Mouse (Mus musculus) forelimb bud, embryonic 11.5 days (tissue): ENCODE results near the gene Hspa1b.
"Not testable (repeated sequence)": the region's sequence is repeated elsewhere in the genome, so short reads cannot be mapped to it uniquely, and the experiment has no call there.

Source experiments
- DNase-seq: peaks from one replicate; pipeline ENCODE4 v3.0.0-alpha.2; 2012; ENCODE audit warnings: low read depth, low spot score

Hspa1b gene

GRCm38 (mm10) chr17:34954831-34955230, 4.2 kb downstream of the Hspa1b start:
- DNase-seq: no peak

GRCm38 (mm10) chr17:34953904-34954303, 5.1 kb downstream of the Hspa1b start:
- DNase-seq: no peak

GRCm38 (mm10) chr17:34953258-34953657, 5.8 kb downstream of the Hspa1b start:
- no peak for DNase-seq

- peak; percentile 85 for DNase-seq
Measured at GRCm38 (mm10) chr17:34952378-34953040, 6.5 kb downstream of the Hspa1b start.

GRCm38 (mm10) chr17:34951636-34952377, 7.2 kb downstream of the Hspa1b start:
- DNase-seq: no peak

GRCm38 (mm10) chr17:34950514-34951455, 8.3 kb downstream of the Hspa1b start:
- no peak for DNase-seq

- no peak for DNase-seq
Measured at GRCm38 (mm10) chr17:34949553-34949969, 9.5 kb downstream of the Hspa1b start.

- not testable (repeated sequence) for DNase-seq
Measured at GRCm38 (mm10) chr17:34948721-34949552, 10.1 kb downstream of the Hspa1b start.

- no peak for DNase-seq
Measured at GRCm38 (mm10) chr17:34947606-34948005, 11.4 kb downstream of the Hspa1b start.

- no peak for DNase-seq
Measured at GRCm38 (mm10) chr17:34946486-34947140, 12.4 kb downstream of the Hspa1b start.

- DNase-seq: no peak
Measured at GRCm38 (mm10) chr17:34944362-34944761, 14.7 kb downstream of the Hspa1b start.

GRCm38 (mm10) chr17:34943128-34943815, 15.8 kb downstream of the Hspa1b start:
- no peak for DNase-seq

- no peak for DNase-seq
Measured at GRCm38 (mm10) chr17:34941344-34942041, 17.5 kb downstream of the Hspa1b start.

- no peak for DNase-seq
Measured at GRCm38 (mm10) chr17:34937960-34938505, 21.0 kb downstream of the Hspa1b start.

GRCm38 (mm10) chr17:34934830-34935229, 24.2 kb downstream of the Hspa1b start:
- no peak for DNase-seq

- no peak for DNase-seq
Measured at GRCm38 (mm10) chr17:34934031-34934430, 25.0 kb downstream of the Hspa1b start.

- no peak for DNase-seq
Measured at GRCm38 (mm10) chr17:34932287-34932686, 26.8 kb downstream of the Hspa1b start.

- no peak for DNase-seq
Measured at GRCm38 (mm10) chr17:34931735-34932098, 27.3 kb downstream of the Hspa1b start.
